In the genomic region with DNA sequence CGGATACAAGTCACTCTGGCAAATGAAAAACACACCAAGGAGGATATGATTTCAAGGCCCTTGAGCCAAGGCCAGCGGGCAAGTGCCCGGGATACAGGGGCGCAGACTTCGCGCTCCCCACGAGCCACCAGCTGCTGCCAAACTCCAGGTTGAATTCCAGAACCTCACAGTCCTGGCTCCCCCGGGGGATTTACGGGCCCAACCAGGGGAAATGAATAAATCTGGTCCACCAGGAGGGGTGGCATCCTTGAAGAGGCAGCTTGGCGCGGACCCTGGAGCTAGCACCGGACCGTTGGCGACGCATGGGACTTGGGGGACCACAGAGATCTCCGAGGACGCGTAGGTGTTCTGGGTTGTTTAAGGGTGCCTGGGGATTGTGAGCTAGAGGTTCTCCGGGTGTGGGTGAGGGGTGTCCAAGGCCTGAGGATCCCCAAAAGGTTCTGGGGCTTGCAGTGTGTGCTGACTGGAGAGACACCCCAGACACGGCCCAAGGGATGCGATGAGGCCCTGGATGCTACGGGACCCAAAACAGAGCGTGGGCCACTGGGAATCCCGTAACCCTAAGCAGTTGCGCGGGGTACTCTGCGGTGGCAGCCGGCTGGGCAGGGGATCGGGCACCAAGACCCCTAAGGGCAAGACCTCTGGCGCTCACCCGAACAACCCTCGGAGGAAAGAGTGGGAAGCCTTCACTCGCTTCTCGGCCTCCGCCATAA, we compare ENCODE assay signal across 8 mouse cellular contexts. TPM values are rescaled to one million over a fixed set of nuclear protein-coding genes. Genes with fewer than 3 reads are reported as not detected.
A peak's percentile ranks its signal among the peaks of the same experiment; 100 is the strongest.
DNase-seq lines count a peak whose midpoint lies in the region; ATAC-seq and TF ChIP-seq lines count a peak whose summit lies in the region.

No protein-coding gene starts in this region.

- no peak overlapping the region for H3K27ac ChIP-seq in thymus, adult 2 months (ENCODE audit: control insufficient read depth, insufficient read depth, low read length)
- peak overlapping the region; percentile 32 for H3K27ac ChIP-seq in cerebellum, adult 2 months (ENCODE audit: insufficient read depth, low read length)
- peak overlapping the region; percentile 85 for H3K27ac ChIP-seq in hindbrain, postnatal 0 days
- no peak overlapping the region for H3K27ac ChIP-seq in limb, embryonic 14.5 days (replicated peaks; ENCODE audit: low read depth, low read length)
- peak overlapping the region; percentile 77 for H3K27ac ChIP-seq in midbrain, postnatal 0 days (ENCODE audit: low read depth, low read length)

- H3K4me3 ChIP-seq in thymus, adult 2 months (ENCODE audit: control insufficient read depth, insufficient read depth, low read length) = peak overlapping the region; percentile 74
- H3K4me3 ChIP-seq in cerebellum, adult 2 months (replicated peaks; ENCODE audit: insufficient read depth, low read depth, low read length) = peak overlapping the region; percentile 62
- peak overlapping the region; percentile 92 for H3K4me3 ChIP-seq in hindbrain, postnatal 0 days (ENCODE audit: low read length)
- H3K4me3 ChIP-seq in limb, embryonic 14.5 days (replicated peaks; ENCODE audit: low read length) = peak overlapping the region; percentile 65
- H3K4me3 ChIP-seq in midbrain, postnatal 0 days (ENCODE audit: low read depth, low read length) = peak overlapping the region; percentile 78

- H3K4me1 ChIP-seq in thymus, adult 2 months (replicated peaks; ENCODE audit: control insufficient read depth, insufficient read depth, low read length) = peaks cover 6% of the 10 kb centered on the region
- peaks cover 8% of the 10 kb centered on the region; the same call in 1 of the 2 replicates for H3K4me1 ChIP-seq in cerebellum, adult 2 months (ENCODE audit: control insufficient read depth, insufficient read depth, low read length)
- H3K4me1 ChIP-seq in hindbrain, postnatal 0 days (ENCODE audit: insufficient read depth, low read length) = no peaks in the 10 kb centered on the region
- H3K4me1 ChIP-seq in limb, embryonic 14.5 days (ENCODE audit: control insufficient read depth, insufficient read depth, low read length) = no peaks in the 10 kb centered on the region
- H3K4me1 ChIP-seq in midbrain, postnatal 0 days (ENCODE audit: insufficient read depth, low read length) = no peaks in the 10 kb centered on the region

- 6% methylated on average over 35 of the region's 35 CpGs for WGBS in thymus, adult 2 months
- under 1% methylated on average over 35 of the region's 35 CpGs for WGBS in cerebellum, adult 2 months
- WGBS in hindbrain, postnatal 0 days = under 1% methylated on average over 34 of the region's 35 CpGs
- WGBS in limb, embryonic 14.5 days = 1% methylated on average over 35 of the region's 35 CpGs
- whole genome bisulfite sequencing in midbrain, postnatal 0 days = under 1% methylated on average over 35 of the region's 35 CpGs

- H3K36me3 ChIP-seq in thymus, adult 2 months (ENCODE audit: control insufficient read depth, insufficient read depth, low read length) = no peaks in the 10 kb centered on the region
- H3K36me3 ChIP-seq in hindbrain, postnatal 0 days (ENCODE audit: insufficient read depth, low read length) = no peaks in the 10 kb centered on the region
- H3K36me3 ChIP-seq in limb, embryonic 14.5 days (ENCODE audit: control insufficient read depth, insufficient read depth, low read length) = no peaks in the 10 kb centered on the region
- H3K36me3 ChIP-seq in midbrain, postnatal 0 days (ENCODE audit: insufficient read depth, low read length) = no peaks in the 10 kb centered on the region

- TF ChIP-seq POLR2A in thymus, adult 2 months (IDR thresholded peaks at IDR 0.05; ENCODE audit: control insufficient read depth, extremely low read depth, insufficient read depth, low read length, poor library complexity) = no peak
- TF ChIP-seq POLR2A in cerebellum, adult 2 months (IDR thresholded peaks at IDR 0.05; ENCODE audit: borderline replicate concordance, insufficient read depth, low read length) = no peak
- no peak for TF ChIP-seq POLR2A in limb, embryonic 14.5 days (IDR thresholded peaks at IDR 0.05; ENCODE audit: borderline replicate concordance, extremely low read depth, insufficient read depth, insufficient read length)

- no peak for DNase-seq in thymus, adult 2 months
- no peak for DNase-seq in thymus, postnatal 4 days
- DNase-seq in cerebellum, adult 2 months = peak; percentile 70 to 71
- DNase-seq in frontal cortex, postnatal 14 days (ENCODE audit: low spot score in 2 of 2) = peak; percentile 16 to 17
- DNase-seq in hindbrain, postnatal 0 days (ENCODE audit: low spot score) = no peak
- DNase-seq in limb, embryonic 14.5 days (ENCODE audit: low spot score) = peak; percentile 9
- peak; percentile 26 for DNase-seq in midbrain, postnatal 0 days (ENCODE audit: low spot score)
- no peak for DNase-seq in thymus, postnatal 10 days (ENCODE audit: low spot score in 2 of 2)

- H3K9me3 ChIP-seq in hindbrain, postnatal 0 days (ENCODE audit: low read length) = no peaks in the 10 kb centered on the region
- no peaks in the 10 kb centered on the region for H3K9me3 ChIP-seq in limb, embryonic 14.5 days (ENCODE audit: control insufficient read depth, low read length)
- no peaks in the 10 kb centered on the region for H3K9me3 ChIP-seq in midbrain, postnatal 0 days (ENCODE audit: low read length)

- no peaks in the 10 kb centered on the region; the same call in 1 of the 2 replicates for H3K27me3 ChIP-seq in thymus, adult 2 months (ENCODE audit: control insufficient read depth, insufficient read depth, low read length)
- H3K27me3 ChIP-seq in cerebellum, adult 2 months (ENCODE audit: control insufficient read depth, insufficient read depth, low read length) = no peaks in the 10 kb centered on the region
- H3K27me3 ChIP-seq in hindbrain, postnatal 0 days (ENCODE audit: insufficient read depth, low read length) = no peaks in the 10 kb centered on the region
- no peaks in the 10 kb centered on the region for H3K27me3 ChIP-seq in limb, embryonic 14.5 days (ENCODE audit: control insufficient read depth, insufficient read depth, low read length)
- H3K27me3 ChIP-seq in midbrain, postnatal 0 days (ENCODE audit: insufficient read depth, low read length) = no peaks in the 10 kb centered on the region

- TF ChIP-seq CTCF in thymus, adult 2 months (IDR thresholded peaks at IDR 0.05; ENCODE audit: borderline replicate concordance, control insufficient read depth, extremely low read depth, insufficient read depth, low read length, poor library complexity) = no peak
- TF ChIP-seq CTCF in cerebellum, adult 2 months (IDR thresholded peaks at IDR 0.05; ENCODE audit: borderline replicate concordance, insufficient read depth, low read depth, low read length) = no peak
- no peak for TF ChIP-seq CTCF in hindbrain, postnatal 0 days (IDR thresholded peaks at IDR 0.05; ENCODE audit: low read depth)
- no peak; the same call in 1 of the 2 replicates for TF ChIP-seq CTCF in midbrain, postnatal 0 days (IDR thresholded peaks at IDR 0.05)

- peak overlapping the region; percentile 88 for H3K4me2 ChIP-seq in hindbrain, postnatal 0 days (ENCODE audit: low read depth, low read length)
- peak overlapping the region; percentile 76 for H3K4me2 ChIP-seq in limb, embryonic 14.5 days (replicated peaks; ENCODE audit: low read depth, low read length, severe bottlenecking)
- H3K4me2 ChIP-seq in midbrain, postnatal 0 days (ENCODE audit: low read depth, low read length, poor library complexity, severe bottlenecking) = peak overlapping the region; percentile 68

- H3K9ac ChIP-seq in hindbrain, postnatal 0 days (replicated peaks; ENCODE audit: low read length) = peak overlapping the region; percentile 87
- peak overlapping the region; percentile 76 for H3K9ac ChIP-seq in limb, embryonic 14.5 days (ENCODE audit: low read depth, low read length, severe bottlenecking)
- H3K9ac ChIP-seq in midbrain, postnatal 0 days (replicated peaks; ENCODE audit: low read length, poor library complexity, severe bottlenecking) = peak overlapping the region; percentile 91

- peak; percentile 81 for ATAC-seq in hindbrain, postnatal 0 days
- peak; percentile 54 for ATAC-seq in limb, embryonic 14.5 days (ENCODE audit: low FRiP score, low read depth)
- peak; percentile 75 for ATAC-seq in midbrain, postnatal 0 days (ENCODE audit: low FRiP score)

RNA-seq across cellular contexts. Expression of gene Napb, which starts 0.5 kb away (rescaled TPM):
- 0.50 and 0.63 TPM in 2 replicates for polyA plus RNA-seq in thymus, adult 2 months (2012; rRNA removed)
- 189 and 192 TPM in 2 replicates for polyA plus RNA-seq in cerebellum, adult 2 months (2012; rRNA removed)
- 115 and 125 TPM in 2 replicates for total RNA-seq in hindbrain, postnatal 0 days (2014; rRNA removed)
- 81.5 and 99.2 TPM in 2 replicates for polyA plus RNA-seq in hindbrain, postnatal 0 days (2015; fragmentation: Nextera tagmentation; extraction: Ambion mirVana)
- polyA plus RNA-seq in limb, embryonic 14.5 days (2012; rRNA removed) = 6.7 and 6.9 TPM in 2 replicates
- polyA plus RNA-seq in limb, embryonic 14.5 days (2014; fragmentation: Nextera tagmentation; extraction: Ambion mirVana) = 4.1 and 4.4 TPM in 2 replicates
- total RNA-seq in midbrain, postnatal 0 days (2014; rRNA removed) = 147 and 186 TPM in 2 replicates
- 117 and 127 TPM in 2 replicates for polyA plus RNA-seq in midbrain, postnatal 0 days (2015; fragmentation: Nextera tagmentation; extraction: Ambion mirVana)

RNA-seq across cellular contexts. Expression of gene Cstl1, which starts 18.4 kb away (rescaled TPM):
- not detected in 2 replicates for polyA plus RNA-seq in thymus, adult 2 months (2012; rRNA removed)
- polyA plus RNA-seq in cerebellum, adult 2 months (2012; rRNA removed) = 0.27 TPM in 1 of 2 replicates, not detected in the other
- not detected in 2 replicates for total RNA-seq in hindbrain, postnatal 0 days (2014; rRNA removed)
- polyA plus RNA-seq in hindbrain, postnatal 0 days (2015; fragmentation: Nextera tagmentation; extraction: Ambion mirVana) = not detected in 2 replicates
- polyA plus RNA-seq in limb, embryonic 14.5 days (2012; rRNA removed) = not detected in 2 replicates
- polyA plus RNA-seq in limb, embryonic 14.5 days (2014; fragmentation: Nextera tagmentation; extraction: Ambion mirVana) = not detected in 2 replicates
- not detected in 2 replicates for total RNA-seq in midbrain, postnatal 0 days (2014; rRNA removed)
- polyA plus RNA-seq in midbrain, postnatal 0 days (2015; fragmentation: Nextera tagmentation; extraction: Ambion mirVana) = not detected in 2 replicates

RNA-seq across cellular contexts. Expression of gene Cst11, which starts 39.5 kb away (rescaled TPM):
- not detected in 2 replicates for polyA plus RNA-seq in thymus, adult 2 months (2012; rRNA removed)
- polyA plus RNA-seq in cerebellum, adult 2 months (2012; rRNA removed) = not detected in 2 replicates
- total RNA-seq in hindbrain, postnatal 0 days (2014; rRNA removed) = not detected in 2 replicates
- not detected in 2 replicates for polyA plus RNA-seq in hindbrain, postnatal 0 days (2015; fragmentation: Nextera tagmentation; extraction: Ambion mirVana)
- not detected in 2 replicates for polyA plus RNA-seq in limb, embryonic 14.5 days (2012; rRNA removed)
- polyA plus RNA-seq in limb, embryonic 14.5 days (2014; fragmentation: Nextera tagmentation; extraction: Ambion mirVana) = not detected in 2 replicates
- not detected in 2 replicates for total RNA-seq in midbrain, postnatal 0 days (2014; rRNA removed)
- polyA plus RNA-seq in midbrain, postnatal 0 days (2015; fragmentation: Nextera tagmentation; extraction: Ambion mirVana) = not detected in 2 replicates

RNA-seq across cellular contexts. Expression of gene 8030411F24Rik, which starts 50.0 kb away (rescaled TPM):
- polyA plus RNA-seq in thymus, adult 2 months (2012; rRNA removed) = not detected in 2 replicates
- not detected in 2 replicates for polyA plus RNA-seq in cerebellum, adult 2 months (2012; rRNA removed)
- not detected in 2 replicates for total RNA-seq in hindbrain, postnatal 0 days (2014; rRNA removed)
- polyA plus RNA-seq in hindbrain, postnatal 0 days (2015; fragmentation: Nextera tagmentation; extraction: Ambion mirVana) = not detected in 2 replicates
- polyA plus RNA-seq in limb, embryonic 14.5 days (2012; rRNA removed) = not detected in 2 replicates
- polyA plus RNA-seq in limb, embryonic 14.5 days (2014; fragmentation: Nextera tagmentation; extraction: Ambion mirVana) = not detected in 2 replicates
- total RNA-seq in midbrain, postnatal 0 days (2014; rRNA removed) = not detected in 2 replicates
- polyA plus RNA-seq in midbrain, postnatal 0 days (2015; fragmentation: Nextera tagmentation; extraction: Ambion mirVana) = not detected in 2 replicates

RNA-seq across cellular contexts. Expression of gene Gzf1, which starts 50.9 kb away (rescaled TPM):
- 7.4 and 8.7 TPM in 2 replicates for polyA plus RNA-seq in thymus, adult 2 months (2012; rRNA removed)
- polyA plus RNA-seq in cerebellum, adult 2 months (2012; rRNA removed) = 17.8 and 18.7 TPM in 2 replicates
- total RNA-seq in hindbrain, postnatal 0 days (2014; rRNA removed) = 21.4 and 24.1 TPM in 2 replicates
- polyA plus RNA-seq in hindbrain, postnatal 0 days (2015; fragmentation: Nextera tagmentation; extraction: Ambion mirVana) = 15.5 and 17.3 TPM in 2 replicates
- 13.6 and 15.3 TPM in 2 replicates for polyA plus RNA-seq in limb, embryonic 14.5 days (2012; rRNA removed)
- 21.6 and 22.4 TPM in 2 replicates for polyA plus RNA-seq in limb, embryonic 14.5 days (2014; fragmentation: Nextera tagmentation; extraction: Ambion mirVana)
- 16.7 and 22.7 TPM in 2 replicates for total RNA-seq in midbrain, postnatal 0 days (2014; rRNA removed)
- polyA plus RNA-seq in midbrain, postnatal 0 days (2015; fragmentation: Nextera tagmentation; extraction: Ambion mirVana) = 14.1 and 14.4 TPM in 2 replicates

Comparison
In these comparisons a context has a peak if more than half of its experiments do, and no peak if none do; other contexts are left out.
1. DNase-seq: peak in cerebellum, adult 2 months (2 of 2), frontal cortex, postnatal 14 days (2 of 2), limb, embryonic 14.5 days (single experiment) and midbrain, postnatal 0 days (single experiment); none in thymus, adult 2 months (single experiment), thymus, postnatal 4 days (single experiment), hindbrain, postnatal 0 days (single experiment) and thymus, postnatal 10 days (0 of 2).
2. H3K27ac ChIP-seq: peak in cerebellum, adult 2 months (single experiment), hindbrain, postnatal 0 days (single experiment) and midbrain, postnatal 0 days (single experiment); none in thymus, adult 2 months (single experiment) and limb, embryonic 14.5 days (single experiment).
3. RNA of gene Napb, which starts 0.5 kb away (polyA plus RNA-seq): 189 to 192 TPM in cerebellum, adult 2 months, 117 to 127 TPM in midbrain, postnatal 0 days and 81.5 to 99.2 TPM in hindbrain, postnatal 0 days; 4.1 to 6.9 TPM in limb, embryonic 14.5 days and 0.50 to 0.63 TPM in thymus, adult 2 months; every median in the first group is over 10 times any median in the second.
4. Peak in every context shown above with its lines, with median percentiles within 50 percentile points of each other: H3K4me3 ChIP-seq, ATAC-seq, H3K4me2 ChIP-seq and H3K9ac ChIP-seq.